Mouse (Mus musculus): ENCODE measurements at regions not wholly inside any gene's neighbourhood (a gene's known extent, or its start where the extent isn't known, plus 50 kb on each side); places are given as distances from the start of the nearest gene placed in this dataset.

DNA sequence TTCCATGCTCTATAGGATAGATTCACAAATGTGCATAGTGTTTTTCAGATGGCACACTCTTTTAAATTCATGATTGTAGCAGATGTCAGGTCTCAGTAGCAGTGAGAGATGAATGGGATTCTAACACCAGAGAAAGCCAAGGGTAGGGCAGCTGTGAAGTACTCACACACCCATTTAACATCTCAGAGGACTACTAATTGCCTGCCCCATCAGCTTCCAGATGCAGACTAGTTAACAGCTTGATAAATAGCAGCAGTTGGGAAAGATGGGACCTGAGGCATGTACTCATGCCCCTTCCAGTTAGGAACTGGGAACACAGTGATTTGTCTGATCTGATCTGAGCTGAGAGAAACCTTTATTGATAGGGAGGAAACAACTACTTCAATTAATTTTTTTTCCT lies 737.0 kb downstream of the Nxph1 start:
- H3K4me1 ChIP-seq (replicated peaks), result no peaks in the 10 kb centered on the region
- no peak overlapping the region for H3K4me2 ChIP-seq (replicated peaks)
- no peak overlapping the region for H3K4me3 ChIP-seq (replicated peaks)
- no peaks in the 10 kb centered on the region for H3K9me3 ChIP-seq
- no peak for ATAC-seq
- H3K36me3 ChIP-seq, result no peaks in the 10 kb centered on the region
- H3K27ac ChIP-seq, result no peak overlapping the region
- H3K27me3 ChIP-seq, result no peaks in the 10 kb centered on the region
- H3K9ac ChIP-seq (replicated peaks), result no peak overlapping the region

DNA sequence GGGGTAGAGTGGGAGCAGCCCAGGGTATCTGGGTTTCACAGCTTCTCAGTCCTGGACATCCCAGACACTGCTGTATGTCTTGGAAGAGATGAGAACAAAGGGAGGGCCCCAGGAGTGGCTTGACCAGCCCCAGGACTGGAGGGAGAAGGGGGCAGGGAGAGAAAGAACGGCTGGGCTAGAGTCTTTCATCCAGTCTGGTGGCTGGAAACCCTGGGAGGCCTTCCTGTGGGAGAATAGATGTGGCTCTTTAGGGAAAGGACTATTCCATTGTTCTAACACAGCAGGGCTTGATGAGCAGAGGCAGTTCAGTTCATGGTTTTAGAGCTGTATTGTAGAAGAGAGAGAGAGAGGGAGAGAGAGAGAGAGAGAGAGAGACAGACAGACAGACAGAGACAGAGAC lies 745.5 kb downstream of the Nxph1 start:
- no peak overlapping the region for H3K4me2 ChIP-seq (replicated peaks)
- 0% methylated on average over 1 of the region's 1 CpGs for WGBS
- H3K36me3 ChIP-seq, result no peaks in the 10 kb centered on the region
- H3K9me3 ChIP-seq, result no peaks in the 10 kb centered on the region
- H3K27ac ChIP-seq, result no peak overlapping the region
- no peaks in the 10 kb centered on the region for H3K27me3 ChIP-seq
- no peak overlapping the region for H3K4me3 ChIP-seq (replicated peaks)
- peak; percentile 52; the same call in 1 of the 2 replicates for ATAC-seq
- H3K9ac ChIP-seq (replicated peaks), result no peak overlapping the region
- H3K4me1 ChIP-seq (replicated peaks), result no peaks in the 10 kb centered on the region

GRCm38 (mm10) chr6:9697698-9698097 lies 749.5 kb downstream of the Nxph1 start:
- H3K4me1 ChIP-seq (replicated peaks), result no peaks in the 10 kb centered on the region
- no peaks in the 10 kb centered on the region for H3K27me3 ChIP-seq
- no peak overlapping the region for H3K9ac ChIP-seq (replicated peaks)
- no peak overlapping the region for H3K27ac ChIP-seq
- no peaks in the 10 kb centered on the region for H3K36me3 ChIP-seq
- H3K9me3 ChIP-seq, result no peaks in the 10 kb centered on the region
- H3K4me3 ChIP-seq (replicated peaks), result no peak overlapping the region
- H3K4me2 ChIP-seq (replicated peaks), result no peak overlapping the region
- whole genome bisulfite sequencing, result 49% methylated on average over 1 of the region's 1 CpGs
- peak; percentile 81 for ATAC-seq

- Histone ChIP-seq H3K4me2 (replicated peaks) (no peak overlapping the region), H3K27me3 (no peaks in the 10 kb centered on the region), H3K9ac (replicated peaks) (no peak overlapping the region), H3K36me3 (no peaks in the 10 kb centered on the region), H3K4me3 (replicated peaks) (no peak overlapping the region), H3K9me3 (no peaks in the 10 kb centered on the region), H3K27ac (no peak overlapping the region), H3K4me1 (replicated peaks) (no peaks in the 10 kb centered on the region)
- ATAC-seq, result peak; percentile 77
- WGBS, result 73% methylated on average over 1 of the region's 1 CpGs
These were observed 750.0 kb downstream of the Nxph1 start for GRCm38 (mm10) chr6:9698193-9698592.
